Mouse (Mus musculus): ENCODE data around the gene Ms4a13. TPM values are rescaled to one million over a fixed set of nuclear protein-coding genes. Genes with fewer than 3 reads are reported as not detected.
A peak's percentile ranks its signal among the peaks of the same experiment; 100 is the strongest.
"Not testable (repeated sequence)": the region's sequence is repeated elsewhere in the genome, so short reads cannot be mapped to it uniquely, and the experiment has no call there.

The Ms4a13 gene
- not detected for total RNA-seq (2021)

DNA sequence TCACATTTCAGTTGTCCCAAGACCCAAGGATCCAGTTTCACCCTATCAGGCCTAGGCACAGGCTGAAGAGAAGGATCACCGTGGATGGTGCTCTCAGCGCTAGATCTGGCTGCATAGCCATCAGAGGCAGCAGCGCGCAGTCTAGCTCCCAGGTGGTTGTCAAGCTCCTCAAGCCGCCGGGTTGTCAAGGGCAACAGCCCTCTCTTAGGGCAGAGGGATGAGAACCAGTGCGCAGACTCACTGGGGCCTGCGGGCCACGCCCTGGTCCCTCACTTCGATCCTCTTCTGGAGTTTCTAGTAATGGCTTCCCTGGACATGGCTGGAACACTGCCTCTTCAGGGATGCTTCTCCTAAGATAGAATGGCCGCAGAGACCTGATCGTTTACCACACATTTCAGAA is at the start of gene Ms4a13:
Ms4a13 (minus strand) TSS at position 192 of the 400 bp plus-strand sequence.
- DNase-seq (ENCODE audit: low spot score in 2 of 2) = no peak
- intact Hi-C loops (cut with DNase I) = no loop called here

GRCm38 (mm10) chr19:11244230-11244629 is 47.7 kb upstream of the Ms4a13 start:
- intact Hi-C loops (cut with DNase I) = no loop called here
- DNase-seq (ENCODE audit: low spot score in 2 of 2) = no peak

GRCm38 (mm10) chr19:11242560-11242959 is 46.0 kb upstream of the Ms4a13 start:
- intact Hi-C loops (cut with DNase I) = no loop called here
- DNase-seq (ENCODE audit: low spot score in 2 of 2) = no peak

- DNase-seq (ENCODE audit: low spot score in 2 of 2) = no peak
- intact Hi-C loops (cut with DNase I) = no loop called here
Observed at GRCm38 (mm10) chr19:11235820-11236219, 39.3 kb upstream of the Ms4a13 start.

- intact Hi-C loops (cut with DNase I) = no loop called here
- DNase-seq (ENCODE audit: low spot score in 2 of 2) = no peak
Observed at GRCm38 (mm10) chr19:11234921-11235735, 38.6 kb upstream of the Ms4a13 start.

DNA sequence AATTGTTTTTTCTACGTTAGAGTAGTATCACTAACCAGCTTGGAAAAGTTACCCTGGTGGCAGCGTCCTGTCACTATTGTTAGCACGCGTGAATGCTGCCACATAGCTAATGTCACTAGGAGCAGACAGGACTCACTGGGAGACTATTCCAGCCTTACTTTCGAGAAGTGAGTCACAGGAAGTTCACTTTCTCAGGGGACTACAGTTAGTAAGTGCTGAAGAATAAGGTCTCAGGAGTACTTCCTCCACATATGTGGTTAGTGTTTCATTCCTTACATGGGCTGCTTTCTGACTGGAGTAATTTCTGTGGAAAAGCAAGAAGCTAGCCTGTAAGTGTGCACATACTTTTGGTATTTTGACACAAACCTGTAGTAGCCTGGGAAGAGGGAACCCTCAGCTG is 37.7 kb upstream of the Ms4a13 start:
- DNase-seq (ENCODE audit: low spot score in 2 of 2) = no peak
- intact Hi-C loops (cut with DNase I) = no loop called here

GRCm38 (mm10) chr19:11232348-11232747 is 35.8 kb upstream of the Ms4a13 start, which contains the start of gene Ms4a12:
Ms4a12 (minus strand) TSS chr19:11232448.
- intact Hi-C loops (cut with DNase I) = no loop called here
- DNase-seq (ENCODE audit: low spot score in 2 of 2) = no peak

GRCm38 (mm10) chr19:11192552-11192951 is 4.0 kb downstream of the Ms4a13 start:
- no peak for DNase-seq (ENCODE audit: low spot score in 2 of 2)
- intact Hi-C loops (cut with DNase I) = no loop called here

DNA sequence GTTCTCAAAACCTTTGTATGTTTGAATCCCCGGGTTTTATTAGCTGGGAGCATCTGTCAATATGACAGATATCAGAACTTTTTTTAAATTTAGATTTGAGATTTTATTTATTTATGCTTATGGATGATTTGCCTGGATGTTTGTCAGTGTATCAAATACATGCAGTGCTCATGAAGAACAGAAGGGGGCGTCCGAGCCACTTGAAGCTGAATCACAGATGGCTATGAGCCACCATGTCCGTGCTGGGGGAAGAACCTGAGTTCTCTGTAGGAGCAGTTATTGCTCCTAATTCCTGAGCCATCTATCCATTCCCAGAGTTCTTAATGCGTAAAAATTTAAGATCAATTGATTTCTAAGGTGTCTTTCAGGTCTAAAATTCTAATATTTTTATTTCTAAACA is 12.4 kb downstream of the Ms4a13 start:
- DNase-seq (ENCODE audit: low spot score in 2 of 2) = no peak
- intact Hi-C loops (cut with DNase I) = no loop called here

- intact Hi-C loops (cut with DNase I) = no loop called here
- no peak for DNase-seq (ENCODE audit: low spot score in 2 of 2)
Observed at GRCm38 (mm10) chr19:11177464-11177863, 19.1 kb downstream of the Ms4a13 start.

DNA sequence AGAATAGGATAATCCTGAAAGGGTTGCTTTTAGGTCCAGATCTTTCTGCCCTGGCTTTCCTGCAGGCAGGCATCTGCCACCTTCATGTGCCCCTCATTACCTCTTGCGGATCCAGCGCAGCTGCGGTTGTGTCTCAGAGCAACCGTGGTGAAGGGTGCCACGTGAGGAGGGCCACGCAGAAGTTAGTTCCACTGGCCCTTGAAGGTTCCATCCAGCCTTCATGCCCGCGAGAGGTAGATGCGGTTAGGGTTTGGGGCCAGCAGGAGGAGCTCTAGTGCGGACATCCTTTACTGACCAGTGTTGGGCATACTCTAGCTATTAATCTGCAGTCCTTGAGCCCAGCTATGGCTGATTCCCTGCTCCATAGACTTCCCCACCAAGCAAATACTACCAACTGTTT is 31.4 kb downstream of the Ms4a13 start, which contains the start of gene 1700025F22Rik:
1700025F22Rik (minus strand) TSS at position 149 of the 400 bp plus-strand sequence.
- intact Hi-C loops (cut with DNase I) = no loop called here
- DNase-seq (ENCODE audit: low spot score in 2 of 2) = no peak

GRCm38 (mm10) chr19:11157890-11158289 is 38.6 kb downstream of the Ms4a13 start:
- intact Hi-C loops (cut with DNase I) = not testable (repeated sequence)

GRCm38 (mm10) chr19:11135336-11135735 is 61.2 kb downstream of the Ms4a13 start:
- intact Hi-C loops (cut with DNase I) = no loop called here

More at GRCm38 (mm10) chr19:11157890-11158289, 38.6 kb downstream of the Ms4a13 start:
- DNase-seq (ENCODE audit: low spot score in 2 of 2) = not testable (repeated sequence)

GRCm38 (mm10) chr19:11134852-11135251 is 61.7 kb downstream of the Ms4a13 start:
- intact Hi-C loops (cut with DNase I) = no loop called here
- no peak for DNase-seq (ENCODE audit: low spot score in 2 of 2)

More at GRCm38 (mm10) chr19:11135336-11135735, 61.2 kb downstream of the Ms4a13 start:
- DNase-seq (ENCODE audit: low spot score in 2 of 2) = no peak

DNA sequence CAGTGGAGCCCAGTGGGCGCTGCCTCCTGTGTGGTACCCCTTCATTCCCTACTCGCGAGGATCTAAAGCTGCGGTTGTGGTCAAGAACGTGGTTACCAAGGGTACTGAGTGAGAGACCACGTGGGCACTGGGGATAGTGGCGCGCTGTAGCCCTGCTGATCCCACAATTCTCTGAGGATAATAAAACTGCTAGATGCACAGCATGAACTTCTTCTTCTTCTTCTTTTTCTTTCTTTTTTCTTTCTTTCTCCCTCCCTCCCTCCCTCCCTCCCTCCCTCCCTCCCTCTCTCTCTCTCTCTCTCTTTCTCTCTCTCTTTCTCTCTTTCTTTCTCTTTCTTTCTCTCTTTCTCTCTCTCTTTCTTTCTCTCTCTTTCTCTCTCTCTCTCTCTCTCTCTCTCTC is 65.8 kb downstream of the Ms4a13 start, which contains the start of gene 1700017D01Rik:
1700017D01Rik (minus strand) TSS at position 101 of the 400 bp plus-strand sequence.
- intact Hi-C loops (cut with DNase I); DNase-seq (ENCODE audit: low spot score in 2 of 2): not testable (repeated sequence)

DNA sequence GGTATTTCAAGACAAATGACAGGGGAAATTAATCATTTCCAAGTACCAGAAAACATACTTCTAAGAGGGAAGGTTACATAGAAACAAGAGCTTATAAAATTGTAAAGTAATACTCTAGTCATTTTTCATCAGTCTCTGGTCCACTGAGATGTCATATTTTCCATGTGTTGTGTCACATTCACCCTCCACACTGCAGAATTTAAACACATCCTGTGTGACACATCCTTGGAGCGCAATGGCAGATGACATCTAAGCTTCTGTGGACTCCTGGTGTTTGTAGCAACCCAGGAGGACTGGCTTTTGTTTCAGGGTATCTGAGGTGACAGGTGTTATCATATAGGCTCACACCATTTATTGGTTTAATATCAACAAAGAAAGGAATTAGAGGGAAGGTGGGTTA is 66.8 kb downstream of the Ms4a13 start:
- intact Hi-C loops (cut with DNase I) = no loop called here
- no peak for DNase-seq (ENCODE audit: low spot score in 2 of 2)

- intact Hi-C loops (cut with DNase I) = not testable (repeated sequence)
- DNase-seq (ENCODE audit: low spot score in 2 of 2) = peak in 1 of 2 experiments; percentile 19
Observed at GRCm38 (mm10) chr19:11121016-11121420, 75.5 kb downstream of the Ms4a13 start.
